Mouse (Mus musculus): ENCODE measurements around the gene Krt71.
"Not testable (repeated sequence)": the region's sequence is repeated elsewhere in the genome, so short reads cannot be mapped to it uniquely, and the experiment has no call there.

GRCm38 (mm10) chr15:101690460-101690859, 52.4 kb downstream of the Krt71 start:
- TF ChIP-seq CTCF, EP300 (IDR thresholded peaks at IDR 0.05; ENCODE audit: low read depth): not testable (repeated sequence)

Data from liver, embryonic 14.5 days (tissue).